Mouse (Mus musculus): Measurements from ENCODE around the gene Wars2.

The Wars2 gene

DNA sequence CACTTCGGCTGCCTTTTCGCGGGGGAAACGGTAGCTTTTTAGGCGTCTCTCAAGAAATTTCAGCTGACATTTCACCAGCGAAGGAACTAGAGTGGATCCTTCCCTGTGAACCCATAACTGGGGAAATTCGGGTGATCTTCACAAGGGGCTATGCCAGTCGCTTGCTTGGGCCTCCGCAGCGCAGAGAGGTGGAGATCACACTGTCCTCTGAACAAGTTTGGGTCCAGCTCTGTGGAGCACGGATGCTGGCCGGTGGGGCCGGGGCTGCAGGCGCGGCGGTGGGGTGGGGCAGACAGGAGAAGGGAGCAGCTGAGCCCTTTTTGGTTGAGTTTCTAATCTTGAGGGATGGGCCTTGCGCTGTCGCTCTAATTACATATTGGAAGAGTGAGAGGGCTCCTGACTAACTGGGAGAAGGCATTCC lies 120.5 kb downstream of the Wars2 start:
- intact Hi-C loops (cut with DNase I), result no loop called here

DNA sequence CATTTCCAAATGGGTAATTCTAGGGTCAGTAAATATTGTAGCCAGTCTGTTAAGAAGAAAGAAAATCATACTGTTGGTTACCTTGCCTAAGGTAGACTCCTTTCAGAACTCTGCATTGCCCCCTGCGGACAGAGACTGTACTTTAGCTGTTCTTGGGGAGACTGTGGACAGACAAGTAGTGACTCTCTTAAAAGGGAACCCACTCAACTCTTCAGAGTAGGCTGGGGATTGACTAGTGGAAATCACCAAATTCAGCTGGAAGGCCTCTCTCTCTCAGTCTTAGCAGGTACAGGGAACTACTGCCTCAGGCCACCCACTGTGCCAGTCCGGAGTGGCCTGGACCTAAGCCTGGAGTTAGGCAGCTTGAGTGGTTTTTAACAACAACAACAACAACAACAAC lies 121.1 kb downstream of the Wars2 start:
- intact Hi-C loops (cut with DNase I), result no loop called here

GRCm38 (mm10) chr3:99263471-99263903 lies 122.6 kb downstream of the Wars2 start:
- intact Hi-C loops (cut with DNase I), result no loop called here

GRCm38 (mm10) chr3:99264695-99265094 lies 123.8 kb downstream of the Wars2 start:
- intact Hi-C loops (cut with DNase I), result no loop called here

DNA sequence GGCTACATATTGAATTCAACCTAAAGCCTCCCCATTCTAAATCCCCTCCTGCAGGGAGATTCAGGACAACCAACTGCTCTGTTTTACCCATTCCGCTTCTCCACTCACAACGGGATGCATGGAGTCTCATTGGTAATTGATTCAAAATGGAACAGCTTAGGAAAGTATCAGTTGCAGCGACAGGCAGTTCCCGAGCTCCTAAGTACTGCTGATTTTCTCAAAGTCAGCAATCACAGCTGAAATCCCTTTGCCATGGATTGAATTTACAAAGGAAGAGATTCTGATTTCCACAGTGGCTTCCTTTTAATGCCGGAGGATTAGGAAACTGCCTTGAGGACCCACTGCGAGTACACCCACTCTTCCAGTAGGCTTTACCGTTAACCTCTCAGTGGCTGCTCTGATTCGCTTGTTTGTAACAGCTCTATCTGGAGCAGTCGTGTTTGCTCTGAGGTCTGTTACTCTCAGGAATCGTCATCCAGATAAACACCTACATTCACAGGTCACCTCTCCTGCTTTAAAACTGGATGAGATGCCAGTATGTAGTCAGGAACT lies 126.0 kb downstream of the Wars2 start:
- intact Hi-C loops (cut with DNase I), result no loop called here

- intact Hi-C loops (cut with DNase I), result no loop called here
Measured at GRCm38 (mm10) chr3:99277973-99278580, 137.2 kb downstream of the Wars2 start.

- intact Hi-C loops (cut with DNase I), result no loop called here
Measured at GRCm38 (mm10) chr3:99279718-99280117, 138.8 kb downstream of the Wars2 start.

DNA sequence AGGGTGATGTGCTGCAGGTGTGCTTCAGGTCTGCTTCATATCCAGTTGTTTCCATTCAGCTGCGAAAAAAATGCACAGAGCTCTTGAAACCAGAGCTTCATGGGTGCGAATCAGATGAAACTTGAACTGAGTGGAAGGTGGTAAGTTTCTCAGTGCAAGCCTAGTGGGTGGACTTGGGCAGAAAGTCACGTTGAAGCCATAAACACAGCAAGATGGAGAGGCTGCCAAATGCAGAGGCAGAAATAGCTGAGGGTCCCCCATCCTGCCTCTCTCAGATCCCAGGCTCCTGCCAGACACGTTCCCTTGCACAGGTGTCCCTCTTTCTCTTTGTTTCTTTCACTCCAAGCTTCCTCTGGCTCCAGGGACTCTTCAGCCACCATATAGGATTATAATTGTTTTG lies 140.6 kb downstream of the Wars2 start:
- intact Hi-C loops (cut with DNase I), result no loop called here

- intact Hi-C loops (cut with DNase I), result no loop called here
Measured at GRCm38 (mm10) chr3:99288302-99288701, 147.4 kb downstream of the Wars2 start.

Small RNA genes lying within 50 kb of the gene (microRNA-seq; reads per million reads assigned to microRNA genes)
- gene Mir6481, result 0 reads per million in 2 experiments

Measured in adrenal gland (tissue).